Mouse (Mus musculus) granulocyte monocyte progenitor cell, adult 5-6 weeks (primary cell): ENCODE data around the gene Noxa1. TPM values are rescaled to one million over a fixed set of nuclear protein-coding genes. Genes with fewer than 3 reads are reported as not detected.

Source experiments
- ATAC-seq: replicated peaks from 2 replicates; pipeline ENCODE4 v1.8.0; 2016; ENCODE audit warnings: mild to moderate bottlenecking, moderate TSS enrichment, inconsistent platforms; ENCODE audit not compliant: poor library complexity, severe bottlenecking
- total RNA-seq, 2 experiments: library from RNA; stranded (forward) in 1 of 2; stranded (reverse) in 1 of 2; fragments of 200-712, 200-1000 nt in 1 of 2; fragments of >200 nt in 1 of 2; fragmentation: Nextera tagmentation in 1 of 2; gene quantifications; 2 replicates each; pipeline ENCODE4 v1.2.3; 2014 to 2017

The Noxa1 gene
- total RNA-seq, 2 experiments from 2014 or later, result not detected

DNA sequence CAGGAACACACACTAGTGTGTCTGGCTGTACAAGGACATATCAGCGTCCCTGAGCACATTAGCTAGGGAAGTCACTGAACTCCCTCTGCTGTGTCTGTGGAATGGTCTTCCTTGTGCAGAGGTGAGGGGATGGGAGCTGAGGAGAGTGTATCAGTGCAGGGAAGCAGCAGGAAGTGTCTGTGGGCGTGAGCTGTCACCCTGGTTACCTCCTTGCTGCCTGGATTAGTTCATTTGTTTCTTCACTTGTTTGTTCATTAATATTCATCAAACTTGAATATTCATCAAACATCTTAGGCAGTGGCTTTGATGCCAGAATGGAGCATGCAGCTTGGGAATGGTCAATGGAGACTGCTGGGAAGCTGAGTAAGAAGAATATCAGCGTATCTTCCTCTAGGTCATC lies 4.8 kb upstream of the Noxa1 start:
- no peak for ATAC-seq

DNA sequence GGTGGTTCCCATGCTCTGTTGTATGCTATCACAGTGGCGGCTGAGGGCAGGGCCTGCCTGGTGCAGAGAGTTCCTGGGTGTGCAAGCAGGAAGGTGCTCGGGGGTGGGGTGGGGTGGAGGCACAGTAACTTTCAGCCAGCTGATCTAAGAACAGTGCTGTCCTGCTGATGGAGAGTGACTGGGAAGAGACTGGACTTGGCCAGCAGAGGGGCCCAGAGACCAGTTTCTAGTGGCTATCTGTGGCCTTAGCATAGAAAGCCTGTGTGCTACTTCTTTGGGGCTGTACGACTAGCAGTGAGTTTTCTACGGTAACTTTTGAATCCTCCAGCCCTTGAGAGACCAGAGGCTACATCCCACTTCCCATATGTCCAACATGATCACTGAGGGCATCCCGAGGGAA lies 4.0 kb upstream of the Noxa1 start:
- no peak for ATAC-seq

GRCm38 (mm10) chr2:25098005-25098615 lies 3.2 kb upstream of the Noxa1 start:
- ATAC-seq, result no peak

DNA sequence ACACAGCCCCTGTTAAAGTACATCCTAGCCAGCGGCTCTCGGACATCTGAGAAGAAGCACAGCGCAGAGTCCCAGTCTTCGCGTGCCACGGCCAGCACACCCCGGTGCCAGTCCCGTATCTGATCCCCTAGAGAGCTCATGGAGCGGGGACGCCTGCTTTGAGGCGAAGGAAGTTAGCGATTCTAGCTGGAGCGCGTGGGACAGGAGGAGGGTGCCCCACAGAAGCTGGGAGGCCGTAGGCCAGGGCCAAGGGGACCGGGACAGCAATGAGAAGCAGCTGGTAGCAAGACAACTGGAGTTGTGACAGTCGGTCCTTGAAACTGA lies 202 bp downstream of the Noxa1 start:
- ATAC-seq, result peak; percentile 22; the same call in 1 of the 2 replicates

DNA sequence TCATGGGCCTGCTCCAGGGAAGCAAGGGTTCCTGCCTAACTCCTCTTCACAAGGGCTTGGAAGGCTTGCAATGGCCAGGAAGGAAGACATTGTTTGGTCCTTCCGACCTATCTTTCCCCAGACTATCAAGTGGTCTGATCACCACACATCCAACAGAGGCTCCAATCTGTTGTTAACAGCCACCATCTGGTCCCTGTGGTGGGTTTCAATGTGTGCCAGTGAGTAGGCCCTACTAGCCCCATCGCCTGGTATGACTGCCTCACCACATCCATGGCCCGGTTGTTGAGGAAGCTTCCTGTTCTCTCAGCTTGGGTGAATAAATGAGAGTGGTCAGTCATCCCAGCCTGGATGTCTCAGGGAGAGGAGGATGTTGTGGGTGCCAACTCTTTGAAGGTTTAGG lies 6.3 kb downstream of the Noxa1 start:
- ATAC-seq, result no peak

DNA sequence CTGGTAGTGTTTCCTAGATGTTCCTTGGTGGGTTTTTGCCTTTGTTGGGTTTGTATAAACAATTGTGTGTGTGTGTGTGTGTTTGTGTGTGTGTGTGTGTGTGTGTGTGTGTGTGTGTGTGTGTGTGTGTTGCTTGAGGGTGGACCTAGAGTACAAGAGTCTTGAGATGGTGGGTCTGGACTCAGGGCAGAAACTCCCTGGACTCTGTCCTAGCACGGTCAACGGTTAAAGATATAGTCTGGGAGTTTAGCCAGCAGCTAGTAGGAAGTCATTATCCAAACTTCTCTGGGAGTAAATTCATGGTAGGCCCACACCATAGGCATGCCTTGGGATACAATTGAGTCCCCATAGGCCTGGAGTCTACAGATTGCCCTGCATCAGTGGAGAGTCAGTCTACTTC lies 7.1 kb downstream of the Noxa1 start:
- no peak for ATAC-seq

DNA sequence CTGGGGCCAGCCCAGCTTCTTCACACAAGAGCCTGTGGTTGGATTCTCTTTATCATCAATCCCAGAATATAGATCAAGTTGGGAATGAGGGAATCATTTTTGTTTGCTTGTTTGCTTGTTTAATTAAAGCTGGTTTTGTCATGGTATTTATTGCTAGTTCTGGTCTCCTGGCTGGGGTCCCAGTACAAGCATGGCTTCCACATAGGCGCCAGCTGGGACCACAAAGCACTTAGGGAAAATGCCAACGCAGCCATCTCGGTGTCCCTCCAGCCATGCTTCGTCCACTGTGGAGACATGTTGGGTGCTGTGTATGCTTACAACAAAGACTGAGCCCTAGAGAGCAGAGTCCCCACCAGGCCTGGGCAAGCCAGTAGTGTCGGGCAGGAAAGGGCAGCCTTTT lies 9.4 kb downstream of the Noxa1 start:
- no peak for ATAC-seq

DNA sequence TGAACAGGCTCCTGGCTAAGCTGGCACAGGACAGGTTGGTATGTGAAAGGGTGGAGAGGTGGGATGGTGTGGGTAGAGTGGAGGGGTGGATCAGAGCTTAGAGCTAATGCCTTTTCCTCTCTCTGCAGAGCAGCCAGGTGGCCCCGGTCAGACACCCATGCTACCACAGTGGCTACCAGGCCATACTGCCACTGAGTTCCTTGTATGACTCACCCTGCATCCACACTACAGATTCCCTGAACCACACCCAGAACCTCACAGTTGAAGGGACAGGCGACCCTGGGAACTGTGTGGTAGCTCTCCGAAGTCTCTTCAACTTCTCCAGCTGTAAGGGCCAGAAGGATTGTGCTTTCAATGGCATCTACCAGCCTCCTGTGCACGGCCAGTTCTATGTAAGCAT lies 11.3 kb downstream of the Noxa1 start:
- no peak for ATAC-seq

DNA sequence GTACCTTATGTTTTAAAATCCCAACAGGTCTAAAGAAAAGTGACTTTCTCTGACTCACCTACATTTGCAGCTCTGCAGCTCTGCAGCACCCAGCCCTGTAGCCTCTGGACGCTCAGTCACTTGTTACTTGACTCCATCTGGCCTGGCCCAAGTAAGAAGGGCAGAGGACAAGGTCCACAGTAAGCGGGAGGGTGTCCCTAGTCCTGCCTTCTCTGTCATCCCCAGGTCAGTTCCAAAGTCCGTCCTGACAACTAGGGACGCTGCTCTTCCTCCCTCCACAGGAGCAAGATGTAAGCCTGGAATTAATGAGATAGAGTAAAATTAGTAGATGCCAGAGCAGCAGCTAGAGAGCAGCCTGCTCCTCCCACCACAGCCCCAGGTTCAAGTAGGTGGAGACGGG lies 14.9 kb downstream of the Noxa1 start, which contains the start of gene Entpd8:
Entpd8 (plus strand) TSS at position 229 of the 400 bp plus-strand sequence.
- no peak for ATAC-seq

DNA sequence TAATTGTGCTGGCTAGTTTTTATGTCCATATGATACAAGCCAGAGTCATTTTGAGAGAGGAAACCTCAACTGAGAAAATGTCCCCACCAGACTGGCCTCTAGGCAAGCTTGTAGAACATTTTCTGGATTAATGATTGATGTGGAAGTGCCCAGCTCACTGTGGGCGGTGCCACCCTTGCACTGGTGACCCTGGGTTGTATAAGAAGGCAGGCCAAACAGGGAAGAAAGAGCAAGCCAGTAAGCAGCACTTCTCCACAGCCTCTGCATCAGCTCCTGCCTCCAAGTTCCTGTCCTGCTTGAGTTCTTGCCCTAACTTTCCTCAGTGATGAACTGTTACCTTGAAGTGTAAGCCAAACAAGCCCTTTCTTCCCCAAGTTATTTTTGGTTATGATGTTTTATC lies 16.0 kb downstream of the Noxa1 start:
- no peak for ATAC-seq

- ATAC-seq, result no peak
Observed at GRCm38 (mm10) chr2:25075506-25075905, 19.4 kb downstream of the Noxa1 start.

GRCm38 (mm10) chr2:25072398-25072797 lies 22.6 kb downstream of the Noxa1 start:
- no peak for ATAC-seq

GRCm38 (mm10) chr2:25069537-25069936 lies 25.4 kb downstream of the Noxa1 start:
- no peak for ATAC-seq

GRCm38 (mm10) chr2:25066552-25066951 lies 28.4 kb downstream of the Noxa1 start:
- ATAC-seq, result no peak

DNA sequence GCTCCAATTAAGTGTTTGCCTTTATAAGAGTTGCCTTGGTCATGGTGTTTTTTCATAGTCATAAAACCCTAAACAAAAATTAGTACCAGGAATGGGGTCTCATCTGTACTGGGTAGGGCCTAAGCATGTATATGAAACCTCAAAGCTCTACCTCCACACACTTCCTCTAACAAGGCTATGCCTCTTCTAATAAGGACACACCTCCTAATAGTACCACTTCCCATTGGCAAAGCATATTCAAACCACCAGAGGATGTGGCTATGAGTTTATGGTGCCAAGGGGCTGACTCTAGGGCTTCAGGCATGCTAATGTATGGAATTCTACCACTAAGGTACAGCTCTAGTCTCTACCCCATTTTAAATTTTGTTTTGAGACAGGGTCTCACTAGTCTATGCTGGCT lies 29.4 kb downstream of the Noxa1 start:
- ATAC-seq, result peak; percentile 75; the same call in 1 of the 2 replicates

DNA sequence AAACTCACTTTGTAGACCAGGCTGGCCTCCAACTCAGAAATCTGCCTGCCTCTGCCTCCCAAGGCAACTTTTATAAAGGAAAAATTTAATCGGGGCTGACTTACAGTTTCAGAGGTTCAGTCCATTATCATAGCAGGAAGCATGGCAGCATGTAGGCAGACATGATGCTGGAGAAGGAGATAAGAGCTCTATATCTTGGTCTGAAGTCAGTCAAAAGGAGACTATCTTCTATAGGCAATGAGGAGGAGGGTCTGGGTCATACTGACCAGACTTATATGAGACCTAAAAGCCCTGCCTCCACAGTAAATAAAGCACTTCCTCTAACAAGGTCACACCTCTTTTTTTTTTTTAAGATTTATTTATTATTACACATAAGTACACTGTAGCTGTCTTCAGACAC lies 30.7 kb downstream of the Noxa1 start:
- ATAC-seq, result no peak

GRCm38 (mm10) chr2:25063523-25063922 lies 31.4 kb downstream of the Noxa1 start:
- ATAC-seq, result no peak

GRCm38 (mm10) chr2:25058926-25059325 lies 36.0 kb downstream of the Noxa1 start:
- ATAC-seq, result no peak

GRCm38 (mm10) chr2:25055409-25056155 lies 39.4 kb downstream of the Noxa1 start:
- no peak for ATAC-seq

DNA sequence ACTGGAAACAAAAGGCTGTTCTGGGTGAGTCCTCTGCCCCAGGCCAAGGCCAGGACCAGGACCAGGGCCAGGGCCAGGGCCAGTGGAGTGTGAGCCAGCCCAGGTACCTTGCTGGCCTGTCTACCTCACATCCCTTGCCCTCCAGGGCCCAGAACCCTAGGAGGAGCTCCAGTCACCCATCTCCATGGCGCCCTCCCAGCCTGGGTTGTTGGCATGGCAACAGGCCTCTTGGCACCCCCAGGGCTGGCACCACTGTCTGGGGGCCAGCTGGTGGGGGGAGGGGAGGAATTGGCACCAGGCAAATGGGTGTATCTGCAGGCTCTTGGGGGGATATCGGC lies 39.9 kb downstream of the Noxa1 start:
- peak; percentile 4; the same call in 1 of the 2 replicates for ATAC-seq

GRCm38 (mm10) chr2:25054221-25055067 lies 40.5 kb downstream of the Noxa1 start, which contains the start of gene Nsmf:
Gene Nsmf (plus strand): TSS chr2:25054355.
- peak; percentile 92 for ATAC-seq
